Comparison of ENCODE assay signal across 8 mouse cellular contexts in genomic region chr7:81211760-81212159, GRCm38 (mm10). TPM values are rescaled to one million over a fixed set of nuclear protein-coding genes. Genes with fewer than 3 reads are reported as not detected.
DNase-seq lines count a peak whose midpoint lies in the region; ATAC-seq lines count a peak whose summit lies in the region.

No protein-coding gene starts in this region.

- no peaks in the 10 kb centered on the region for H3K36me3 ChIP-seq in embryonic facial prominence, embryonic 10.5 days (replicated peaks)
- H3K36me3 ChIP-seq in hindbrain, embryonic 10.5 days, result no peaks in the 10 kb centered on the region
- no peaks in the 10 kb centered on the region for H3K36me3 ChIP-seq in limb, embryonic 13.5 days
- no peaks in the 10 kb centered on the region for H3K36me3 ChIP-seq in splenic B cell, adult 2 months (ENCODE audit: control insufficient read depth, insufficient read depth, low read length, poor library complexity, severe bottlenecking)

- H3K4me3 ChIP-seq in embryonic facial prominence, embryonic 10.5 days, result peak overlapping the region; percentile 56
- H3K4me3 ChIP-seq in hindbrain, embryonic 10.5 days, result peak overlapping the region; percentile 46
- H3K4me3 ChIP-seq in limb, embryonic 13.5 days, result peak overlapping the region; percentile 52

- peak overlapping the region; percentile 72 for H3K4me2 ChIP-seq in limb, embryonic 13.5 days (replicated peaks)

- WGBS in embryonic facial prominence, embryonic 10.5 days, result 3% methylated on average over 8 of the region's 8 CpGs
- 1% methylated on average over 8 of the region's 8 CpGs for WGBS in hindbrain, embryonic 10.5 days
- WGBS in limb, embryonic 13.5 days, result 9% methylated on average over 8 of the region's 8 CpGs

- ATAC-seq in limb, embryonic 13.5 days (ENCODE audit: low FRiP score, low read depth), result no peak

- H3K27ac ChIP-seq in embryonic facial prominence, embryonic 10.5 days (replicated peaks), result no peak overlapping the region
- H3K27ac ChIP-seq in hindbrain, embryonic 10.5 days, result no peak overlapping the region
- no peak overlapping the region for H3K27ac ChIP-seq in limb, embryonic 13.5 days

- DNase-seq in gastrocnemius, adult 18-20 months (ENCODE audit: low spot score), result peak; percentile 26
- DNase-seq in gastrocnemius, postnatal 4 days (ENCODE audit: low spot score in 2 of 2), result no peak
- peak; percentile 47 for DNase-seq in embryonic facial prominence, embryonic 10.5 days (ENCODE audit: low spot score)
- DNase-seq in hindbrain, embryonic 10.5 days (ENCODE audit: low spot score), result peak; percentile 28
- peak; percentile 24 for DNase-seq in splenic B cell, adult 2 months (ENCODE audit: low read depth, low spot score)
- no peak for DNase-seq in right cerebral cortex, postnatal 36 days (ENCODE audit: low spot score in 2 of 2)
- DNase-seq in cerebellum, adult 11 months, result no peak

- H3K4me1 ChIP-seq in embryonic facial prominence, embryonic 10.5 days, result peaks cover 42% of the 10 kb centered on the region
- peaks cover 39% of the 10 kb centered on the region for H3K4me1 ChIP-seq in hindbrain, embryonic 10.5 days (replicated peaks)
- H3K4me1 ChIP-seq in limb, embryonic 13.5 days, result peaks cover 12% of the 10 kb centered on the region

- no peaks in the 10 kb centered on the region for H3K9me3 ChIP-seq in embryonic facial prominence, embryonic 10.5 days
- no peaks in the 10 kb centered on the region for H3K9me3 ChIP-seq in hindbrain, embryonic 10.5 days
- H3K9me3 ChIP-seq in limb, embryonic 13.5 days, result no peaks in the 10 kb centered on the region

- no peak overlapping the region; the same call in 1 of the 2 replicates for H3K9ac ChIP-seq in limb, embryonic 13.5 days

- peaks cover 85% of the 10 kb centered on the region for H3K27me3 ChIP-seq in embryonic facial prominence, embryonic 10.5 days (replicated peaks; ENCODE audit: low read depth, poor library complexity, severe bottlenecking)
- peaks cover 84% of the 10 kb centered on the region for H3K27me3 ChIP-seq in hindbrain, embryonic 10.5 days (ENCODE audit: insufficient read depth, poor library complexity, severe bottlenecking)
- H3K27me3 ChIP-seq in limb, embryonic 13.5 days, result peaks cover 80% of the 10 kb centered on the region
- no peaks in the 10 kb centered on the region for H3K27me3 ChIP-seq in splenic B cell, adult 2 months (ENCODE audit: control insufficient read depth, insufficient read depth, low read length, poor library complexity, severe bottlenecking)

RNA-seq across cellular contexts. Expression of gene Pde8a, which starts 1.6 kb away (rescaled TPM):
- 10 to 100 TPM; 13.2 to 13.8 TPM for total RNA-seq in gastrocnemius, adult 18-20 months (2021)
- total RNA-seq in gastrocnemius, postnatal 4 days (2021), result 10 to 100 TPM; 11.1 to 11.7 TPM
- polyA plus RNA-seq in embryonic facial prominence, embryonic 10.5 days (2016; fragmentation: Nextera tagmentation; extraction: Ambion mirVana), result 2.2 and 2.4 TPM in 2 replicates
- polyA plus RNA-seq in hindbrain, embryonic 10.5 days (2016; fragmentation: Nextera tagmentation; extraction: Ambion mirVana), result 2.4 and 2.5 TPM in 2 replicates
- polyA plus RNA-seq in limb, embryonic 13.5 days (2015; fragmentation: Nextera tagmentation; extraction: Ambion mirVana), result 3.9 and 4.8 TPM in 2 replicates

Comparison
In these comparisons a context has a peak if more than half of its experiments do, and no peak if none do; other contexts are left out.
1. DNase-seq: peak in gastrocnemius, adult 18-20 months (single experiment), embryonic facial prominence, embryonic 10.5 days (single experiment), hindbrain, embryonic 10.5 days (single experiment) and splenic B cell, adult 2 months (single experiment); none in gastrocnemius, postnatal 4 days (0 of 2), right cerebral cortex, postnatal 36 days (0 of 2) and cerebellum, adult 11 months (single experiment).
2. Peak in every context shown above with its lines, with median percentiles within 50 percentile points of each other: H3K4me3 ChIP-seq.